Mouse (Mus musculus) midbrain, embryonic 11.5 days (tissue): ENCODE data around the gene Wdr92. TPM values are rescaled to one million over a fixed set of nuclear protein-coding genes. Genes with fewer than 3 reads are reported as not detected.

Experiments used
- ATAC-seq: fragments of 200-750 bp; cut with Nextera tagmentation; 2 replicates; pipeline ENCODE4 v1.8.0; 2017; ENCODE audit warnings: moderate TSS enrichment, moderate library complexity; ENCODE audit not compliant: low FRiP score
- DNase-seq: peaks from one replicate; pipeline ENCODE4 v3.0.0; 2015; ENCODE audit warnings: low spot score; ENCODE audit errors: missing footprints
- H3K27ac ChIP-seq: fragments of 300-500 bp; sonication (generic); 2 replicates; pipeline ENCODE4 v1.5.1; 2014; ENCODE audit warnings: low read depth, low read length
- H3K27me3 ChIP-seq: fragments of 300-500 bp; sonication (generic); 2 replicates; pipeline ENCODE4 v1.6.1; 2014; ENCODE audit warnings: mild to moderate bottlenecking, low read length, moderate library complexity, mixed read lengths; ENCODE audit not compliant: control insufficient read depth, insufficient read depth
- H3K36me3 ChIP-seq: fragments of 300-500 bp; sonication (generic); 2 replicates; pipeline ENCODE4 v1.6.1; 2014; ENCODE audit warnings: mild to moderate bottlenecking, low read length, moderate library complexity, mixed read lengths; ENCODE audit not compliant: control insufficient read depth, insufficient read depth
- H3K4me1 ChIP-seq: fragments of 300-500 bp; sonication (generic); 2 replicates; pipeline ENCODE4 v1.6.1; 2014; ENCODE audit warnings: low read length; ENCODE audit not compliant: control insufficient read depth, insufficient read depth
- H3K4me2 ChIP-seq: fragments of 300-500 bp; sonication (generic); 2 replicates; pipeline ENCODE4 v1.6.1; 2014; ENCODE audit warnings: mild to moderate bottlenecking, moderate library complexity
- H3K4me3 ChIP-seq: fragments of 300-500 bp; sonication (generic); 2 replicates; pipeline ENCODE4 v1.5.1; 2014; ENCODE audit warnings: low read depth, low read length
- H3K9ac ChIP-seq: fragments of 300-500 bp; sonication (generic); 2 replicates; pipeline ENCODE4 v1.6.1; 2014; ENCODE audit warnings: low read length
- H3K9me3 ChIP-seq: fragments of 300-500 bp; sonication (generic); 2 replicates; pipeline ENCODE4 v1.6.1; 2016; ENCODE audit warnings: low read length; ENCODE audit not compliant: control insufficient read depth
- WGBS: fragments of 180-500 bp; shearing (Covaris S2); extraction: QIAGEN DNeasy Blood & Tissue Kit; methylation state at CpG from one replicate; pipeline ENCODE4 v1.1.7; 2014; 5-methylcytosine and 5-hydroxymethylcytosine counted together
- polyA plus RNA-seq: library from polyadenylated mRNA; unstranded; fragments of >200 nt; fragmentation: Nextera tagmentation; extraction: Ambion mirVana; gene quantifications from 2 replicates; pipeline ENCODE4 v1.2.1, GENCODE M21; 2014

Gene Wdr92
- polyA plus RNA-seq: 31.2 and 33.0 TPM in 2 replicates

- no peak for ATAC-seq
- 88% methylated on average over 3 of the region's 3 CpGs for WGBS
- H3K9me3 ChIP-seq: no peaks in the 10 kb centered on the region
These were observed at the start of gene Wdr92 for GRCm38 (mm10) chr11:17181807-17182206. Wdr92 (plus strand) TSS chr11:17182107.

GRCm38 (mm10) chr11:17135638-17136037 lies 46.3 kb upstream of the Wdr92 start:
- Histone ChIP-seq H3K9me3 (0 out of 2 replicates have a peak, but pooled peaks cover 3% of the 10 kb centered on the region), H3K4me1 (no peaks in the 10 kb centered on the region), H3K27ac (no peak overlapping the region), H3K4me2 (no peak overlapping the region), H3K4me3 (no peak overlapping the region), H3K9ac (no peak overlapping the region), H3K36me3 (no peaks in the 10 kb centered on the region), H3K27me3 (no peaks in the 10 kb centered on the region)
- 5% methylated on average over 6 of the region's 6 CpGs for WGBS
- DNase-seq: no peak
- ATAC-seq: no peak

More at GRCm38 (mm10) chr11:17181807-17182206, at the start of gene Wdr92:
- no peaks in the 10 kb centered on the region for H3K4me1 ChIP-seq
- no peak for DNase-seq
- no peak within 1 kb of the TSS for H3K4me3 ChIP-seq
- no peaks in the 10 kb centered on the region for H3K36me3 ChIP-seq
- H3K4me2 ChIP-seq: no peak within 1 kb of the TSS
- no peak within 1 kb of the TSS for H3K9ac ChIP-seq
- H3K27me3 ChIP-seq: no peaks in the 10 kb centered on the region
- H3K27ac ChIP-seq: no peak within 1 kb of the TSS

GRCm38 (mm10) chr11:17138306-17139033 lies 43.4 kb upstream of the Wdr92 start:
- Histone ChIP-seq H3K4me2 (no peak overlapping the region), H3K4me1 (no peaks in the 10 kb centered on the region), H3K36me3 (no peaks in the 10 kb centered on the region), H3K4me3 (no peak overlapping the region), H3K9ac (no peak overlapping the region), H3K27me3 (no peaks in the 10 kb centered on the region), H3K9me3 (no peaks in the 10 kb centered on the region), H3K27ac (no peak overlapping the region)
- DNase-seq (no peak), ATAC-seq (no peak)
- WGBS: 63% methylated on average over 6 of the region's 6 CpGs

- H3K9me3 ChIP-seq: no peaks in the 10 kb centered on the region
- peak; percentile 98 for ATAC-seq
- no peaks in the 10 kb centered on the region for H3K27me3 ChIP-seq
- under 1% methylated on average over 79 of the region's 89 CpGs for WGBS
- peak; percentile 100 for DNase-seq
- peak within 1 kb of the TSS; percentile 95 for H3K9ac ChIP-seq
- peaks cover 5% of the 10 kb centered on the region for H3K4me1 ChIP-seq
- H3K36me3 ChIP-seq: no peaks in the 10 kb centered on the region
- H3K27ac ChIP-seq: peak within 1 kb of the TSS; percentile 92
- H3K4me2 ChIP-seq: peak within 1 kb of the TSS; percentile 74
- H3K4me3 ChIP-seq: peak within 1 kb of the TSS; percentile 98
These were observed 22.8 kb upstream of the Wdr92 start, which contains the start of gene Ppp3r1 for GRCm38 (mm10) chr11:17158858-17159737. Ppp3r1 (plus strand) TSS chr11:17159263.

GRCm38 (mm10) chr11:17159738-17160241 lies 22.1 kb upstream of the Wdr92 start:
- H3K9ac ChIP-seq: peak overlapping the region; percentile 95
- peaks cover 5% of the 10 kb centered on the region for H3K4me1 ChIP-seq
- H3K4me2 ChIP-seq: peak overlapping the region; percentile 74
- H3K27me3 ChIP-seq: no peaks in the 10 kb centered on the region
- no peaks in the 10 kb centered on the region for H3K36me3 ChIP-seq
- no peaks in the 10 kb centered on the region for H3K9me3 ChIP-seq
- H3K27ac ChIP-seq: peak overlapping the region; percentile 92
- WGBS: under 1% methylated on average over 24 of the region's 46 CpGs
- H3K4me3 ChIP-seq: peak overlapping the region; percentile 98
- no peak for ATAC-seq
- peak; percentile 96 for DNase-seq

GRCm38 (mm10) chr11:17160242-17160641 lies 21.7 kb upstream of the Wdr92 start:
- H3K36me3 ChIP-seq: no peaks in the 10 kb centered on the region
- peak; percentile 94 for DNase-seq
- peak overlapping the region; percentile 74 for H3K4me2 ChIP-seq
- no peak for ATAC-seq
- H3K27me3 ChIP-seq: no peaks in the 10 kb centered on the region
- peak overlapping the region; percentile 92; the same call in 1 of the 2 replicates for H3K27ac ChIP-seq
- H3K4me1 ChIP-seq: peaks cover 5% of the 10 kb centered on the region
- peak overlapping the region; percentile 98 for H3K4me3 ChIP-seq
- peak overlapping the region; percentile 95 for H3K9ac ChIP-seq
- H3K9me3 ChIP-seq: no peaks in the 10 kb centered on the region
- WGBS: 3% methylated on average over 12 of the region's 12 CpGs

- H3K4me3 ChIP-seq: no peak overlapping the region
- H3K4me1 ChIP-seq: peaks cover 5% of the 10 kb centered on the region
- H3K9ac ChIP-seq: no peak overlapping the region
- WGBS: 58% methylated on average over 1 of the region's 1 CpGs
- no peaks in the 10 kb centered on the region for H3K36me3 ChIP-seq
- no peak overlapping the region for H3K27ac ChIP-seq
- no peaks in the 10 kb centered on the region for H3K27me3 ChIP-seq
- ATAC-seq (no peak), DNase-seq (no peak)
- H3K4me2 ChIP-seq: no peak overlapping the region
- H3K9me3 ChIP-seq: no peaks in the 10 kb centered on the region
These were observed 18.0 kb upstream of the Wdr92 start for GRCm38 (mm10) chr11:17163956-17164355.

GRCm38 (mm10) chr11:17166627-17167026 lies 15.3 kb upstream of the Wdr92 start:
- no peak overlapping the region for H3K9ac ChIP-seq

More at GRCm38 (mm10) chr11:17166627-17167026, 15.3 kb upstream of the Wdr92 start:
- no peak overlapping the region for H3K4me3 ChIP-seq
- no peak for DNase-seq
- no peaks in the 10 kb centered on the region; the same call in 1 of the 2 replicates for H3K4me1 ChIP-seq
- ATAC-seq: no peak
- H3K4me2 ChIP-seq: no peak overlapping the region
- 89% methylated on average over 7 of the region's 7 CpGs for WGBS
- no peaks in the 10 kb centered on the region for H3K27me3 ChIP-seq
- H3K36me3 ChIP-seq: no peaks in the 10 kb centered on the region
- H3K27ac ChIP-seq: no peak overlapping the region
- H3K9me3 ChIP-seq: no peaks in the 10 kb centered on the region
